Mouse (Mus musculus) heart, embryonic 15.5 days (tissue): Measurements from ENCODE around the gene Etv5. TPM values are rescaled to one million over a fixed set of nuclear protein-coding genes. Genes with fewer than 3 reads are reported as not detected.
"Not testable (repeated sequence)": the region's sequence is repeated elsewhere in the genome, so short reads cannot be mapped to it uniquely, and the experiment has no call there.

ENCODE experiments used
- ATAC-seq: fragments of 200-750 bp; cut with Nextera tagmentation; replicated peaks from 2 replicates; pipeline ENCODE4 v1.8.0; 2017; ENCODE audit warnings: low read depth, moderate TSS enrichment; ENCODE audit not compliant: insufficient number of reproducible peaks, insufficient read depth, low FRiP score
- H3K27ac ChIP-seq: fragments of 300-500 bp; sonication (generic); 2 replicates; pipeline ENCODE4 v1.5.1; 2015; ENCODE audit warnings: mild to moderate bottlenecking, inconsistent platforms
- H3K27me3 ChIP-seq: fragments of 300-500 bp; sonication (generic); 2 replicates; pipeline ENCODE4 v1.6.1; 2015; ENCODE audit warnings: inconsistent platforms
- H3K36me3 ChIP-seq: fragments of 300-500 bp; sonication (generic); 2 replicates; pipeline ENCODE4 v1.6.1; 2015; ENCODE audit warnings: mild to moderate bottlenecking, inconsistent platforms
- H3K4me1 ChIP-seq: fragments of 300-500 bp; sonication (generic); replicated peaks from 2 replicates; pipeline ENCODE4 v1.6.1; 2015; ENCODE audit warnings: inconsistent platforms
- H3K4me2 ChIP-seq: fragments of 300-500 bp; sonication (generic); 2 replicates; pipeline ENCODE4 v1.6.1; 2015; ENCODE audit warnings: inconsistent platforms, mild to moderate bottlenecking, moderate library complexity
- H3K4me3 ChIP-seq: fragments of 300-500 bp; sonication (generic); 2 replicates; pipeline ENCODE4 v1.5.1; 2015; ENCODE audit warnings: mild to moderate bottlenecking, inconsistent platforms
- H3K9ac ChIP-seq: fragments of 300-500 bp; sonication (generic); 2 replicates; pipeline ENCODE4 v1.6.1; 2015; ENCODE audit warnings: mild to moderate bottlenecking, inconsistent platforms
- H3K9me3 ChIP-seq: fragments of 300-500 bp; sonication (generic); replicated peaks from 2 replicates; pipeline ENCODE4 v1.6.1; 2016; ENCODE audit warnings: inconsistent platforms
- WGBS: fragments of 180-500 bp; shearing (Covaris S2); methylation state at CpG from one replicate; pipeline ENCODE4 v1.1.7; 2015; ENCODE audit warnings: mixed read lengths; 5-methylcytosine and 5-hydroxymethylcytosine counted together
- polyA plus RNA-seq: library from polyadenylated mRNA; unstranded; fragments of >200 nt; fragmentation: Nextera tagmentation; extraction: Ambion mirVana; gene quantifications from 2 replicates; pipeline ENCODE4 v1.2.1, GENCODE M21; 2015

Gene Etv5
- polyA plus RNA-seq, 1 experiment from 2014 or later, result 15.9 TPM

- no peak overlapping the region for H3K9ac ChIP-seq
- ATAC-seq, result no peak
- WGBS, result 72% methylated on average over 7 of the region's 7 CpGs
Measured at GRCm38 (mm10) chr16:22366040-22366439, 73.5 kb downstream of the Etv5 start.

GRCm38 (mm10) chr16:22365596-22365995, 73.9 kb downstream of the Etv5 start:
- no peak overlapping the region for H3K4me2 ChIP-seq
- no peaks in the 10 kb centered on the region for H3K4me1 ChIP-seq
- H3K9me3 ChIP-seq, result no peaks in the 10 kb centered on the region
- H3K9ac ChIP-seq, result no peak overlapping the region
- no peaks in the 10 kb centered on the region for H3K27me3 ChIP-seq
- no peak overlapping the region for H3K4me3 ChIP-seq
- WGBS, result 57% methylated on average over 3 of the region's 3 CpGs
- no peak overlapping the region for H3K27ac ChIP-seq
- H3K36me3 ChIP-seq, result no peaks in the 10 kb centered on the region
- ATAC-seq, result no peak

More at GRCm38 (mm10) chr16:22366040-22366439, 73.5 kb downstream of the Etv5 start:
- no peak overlapping the region for H3K4me2 ChIP-seq
- H3K9me3 ChIP-seq, result no peaks in the 10 kb centered on the region
- H3K27me3 ChIP-seq, result no peaks in the 10 kb centered on the region
- no peak overlapping the region for H3K27ac ChIP-seq
- H3K4me1 ChIP-seq, result no peaks in the 10 kb centered on the region
- H3K4me3 ChIP-seq, result no peak overlapping the region
- H3K36me3 ChIP-seq, result no peaks in the 10 kb centered on the region

DNA sequence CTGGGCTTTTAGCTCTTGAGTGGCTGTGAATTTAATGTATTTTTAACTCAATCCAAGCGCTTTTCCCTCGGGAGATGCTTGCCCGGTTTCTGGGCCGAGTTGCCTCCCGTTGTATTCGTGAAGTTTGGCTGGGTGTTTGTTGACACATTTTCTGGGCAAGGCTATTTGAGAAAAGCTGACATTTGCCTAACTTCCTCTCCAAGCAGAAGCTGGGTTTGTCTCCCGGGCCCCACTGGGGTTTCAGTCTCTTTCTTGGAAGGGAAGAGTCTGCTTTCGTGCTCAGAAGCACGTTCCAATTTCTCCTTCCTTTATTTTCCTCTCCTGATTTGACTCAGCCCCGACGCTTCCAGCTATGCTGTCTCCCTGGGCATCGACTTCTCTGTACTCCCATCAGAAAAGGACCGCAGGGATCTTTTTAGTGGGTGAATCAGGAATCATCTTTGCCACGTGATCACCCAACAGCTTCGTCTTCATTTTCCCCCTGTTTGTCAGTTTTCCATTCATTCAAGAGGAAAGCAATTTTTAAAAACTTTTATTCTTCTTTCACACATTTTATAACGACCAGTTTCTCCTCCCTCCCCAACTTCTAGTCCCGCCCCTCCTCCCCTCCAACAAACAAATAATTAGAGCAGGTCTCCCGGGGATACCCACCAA, 80.7 kb downstream of the Etv5 start:
- Histone ChIP-seq H3K27me3 (no peaks in the 10 kb centered on the region), H3K36me3 (no peaks in the 10 kb centered on the region), H3K4me2 (peak overlapping the region; percentile 53), H3K27ac (peak overlapping the region; percentile 41; the same call in 1 of the 2 replicates), H3K9me3 (no peaks in the 10 kb centered on the region), H3K4me1 (peaks cover 8% of the 10 kb centered on the region), H3K9ac (no peak overlapping the region), H3K4me3 (peak overlapping the region; percentile 14; the same call in 1 of the 2 replicates)
- ATAC-seq, result no peak
- WGBS, result 14% methylated on average over 18 of the region's 18 CpGs

GRCm38 (mm10) chr16:22354177-22354576, 85.3 kb downstream of the Etv5 start:
- H3K9me3 ChIP-seq, H3K9ac ChIP-seq, H3K4me2 ChIP-seq, ATAC-seq, H3K27me3 ChIP-seq, H3K27ac ChIP-seq, H3K36me3 ChIP-seq, H3K4me3 ChIP-seq, H3K4me1 ChIP-seq: not testable (repeated sequence)
- WGBS, result 83% methylated on average over 5 of the region's 5 CpGs

DNA sequence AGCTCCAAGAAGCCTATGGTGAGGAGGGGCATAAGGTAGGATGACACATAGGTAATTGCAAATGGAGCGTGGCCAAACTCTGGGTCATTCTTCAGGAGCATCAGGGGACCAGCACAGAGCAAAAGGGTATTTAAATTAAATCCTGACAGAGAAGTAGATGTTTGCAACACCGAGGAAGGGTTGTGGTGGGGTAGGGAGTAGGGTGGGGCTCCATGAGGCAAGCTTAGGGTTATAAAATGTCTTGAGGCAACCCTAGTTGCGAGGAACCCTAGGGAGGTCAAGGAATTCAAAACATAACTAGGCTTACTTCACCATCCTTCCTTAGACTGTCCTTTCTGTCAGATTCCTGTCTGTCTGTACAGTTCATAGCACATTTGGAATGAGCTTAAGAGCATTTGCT, 85.9 kb downstream of the Etv5 start:
- no peak overlapping the region for H3K27ac ChIP-seq
- H3K4me3 ChIP-seq, result no peak overlapping the region
- H3K4me2 ChIP-seq, result no peak overlapping the region
- peaks cover 5% of the 10 kb centered on the region for H3K4me1 ChIP-seq
- H3K27me3 ChIP-seq, result no peaks in the 10 kb centered on the region
- WGBS, result 80% methylated on average over 3 of the region's 3 CpGs
- H3K9ac ChIP-seq, result no peak overlapping the region
- no peak for ATAC-seq
- no peaks in the 10 kb centered on the region for H3K9me3 ChIP-seq
- H3K36me3 ChIP-seq, result no peaks in the 10 kb centered on the region

DNA sequence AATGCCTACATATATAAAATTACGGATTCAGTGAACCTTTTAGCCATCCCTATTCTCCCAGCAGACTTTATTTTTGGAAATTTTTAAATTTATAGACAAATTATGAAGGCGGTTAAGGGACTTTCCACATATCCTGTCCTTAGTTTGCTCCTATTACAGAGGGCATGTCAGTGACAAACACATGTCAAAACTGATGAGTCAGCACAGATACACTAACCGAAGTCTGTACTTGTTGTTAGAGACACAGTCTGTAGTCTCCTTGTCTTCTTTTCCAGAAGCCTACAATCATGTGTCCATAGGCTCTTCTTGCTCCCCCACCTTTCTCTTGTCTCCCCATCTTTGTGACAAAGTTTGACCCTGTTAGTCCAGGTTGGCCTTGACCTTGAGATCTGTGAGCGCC, 88.3 kb downstream of the Etv5 start:
- ATAC-seq, result no peak
- Histone ChIP-seq H3K4me2 (no peak overlapping the region), H3K27ac (no peak overlapping the region), H3K36me3 (no peaks in the 10 kb centered on the region), H3K4me1 (no peaks in the 10 kb centered on the region), H3K27me3 (no peaks in the 10 kb centered on the region), H3K9ac (no peak overlapping the region), H3K9me3 (no peaks in the 10 kb centered on the region), H3K4me3 (no peak overlapping the region)
- WGBS, result 92% methylated on average over 4 of the region's 4 CpGs

- Histone ChIP-seq H3K27me3 (no peaks in the 10 kb centered on the region), H3K9ac (no peak overlapping the region)
- 69% methylated on average over 5 of the region's 5 CpGs for WGBS
Measured at GRCm38 (mm10) chr16:22349798-22350197, 89.7 kb downstream of the Etv5 start.

DNA sequence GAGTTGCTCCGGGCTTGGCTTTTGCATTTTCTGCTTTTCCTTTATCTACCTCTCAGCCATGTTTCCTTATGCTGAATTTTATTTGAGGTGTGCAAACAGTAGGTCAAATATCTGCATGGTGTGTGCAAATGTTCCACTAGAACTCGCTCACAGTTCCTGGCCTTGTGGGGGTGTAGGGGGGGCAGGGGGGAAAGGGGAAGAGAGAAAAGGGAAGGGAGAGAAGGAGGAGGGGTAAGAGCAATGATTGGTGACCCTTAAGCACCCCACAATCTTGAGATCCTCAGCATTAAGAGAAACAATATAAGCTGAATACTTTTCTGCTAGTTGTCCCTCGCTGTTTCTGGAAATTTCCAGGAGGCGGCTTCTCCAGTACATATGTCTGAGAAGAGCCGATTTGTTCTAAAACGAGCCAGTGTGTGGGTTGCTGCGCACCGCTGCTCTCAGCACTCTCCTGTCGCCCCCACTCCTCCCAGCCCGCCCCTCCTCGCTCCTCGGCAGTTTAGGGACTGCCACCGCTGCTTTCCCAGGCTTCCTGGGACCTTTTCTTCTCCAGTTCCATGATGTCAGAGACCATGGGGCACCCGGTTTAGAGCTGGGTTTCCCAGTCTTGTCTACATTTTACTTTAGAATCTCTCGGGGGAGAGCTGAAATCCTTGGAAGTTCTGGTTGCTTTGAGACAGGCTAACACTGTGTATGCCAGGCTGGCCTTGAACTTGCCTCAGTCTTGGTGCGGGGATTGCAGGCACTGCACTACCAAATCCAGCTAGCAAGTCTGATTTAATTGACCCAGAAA, 90.8 kb downstream of the Etv5 start:
- no peak for ATAC-seq
- H3K4me2 ChIP-seq, result 0 out of 2 replicates have a peak overlapping the region, but pooled peaks have one; percentile 5
- no peak overlapping the region for H3K9ac ChIP-seq
- 36% methylated on average over 16 of the region's 16 CpGs for WGBS
- no peaks in the 10 kb centered on the region for H3K9me3 ChIP-seq
- no peak overlapping the region for H3K27ac ChIP-seq
- no peaks in the 10 kb centered on the region for H3K4me1 ChIP-seq
- H3K4me3 ChIP-seq, result no peak overlapping the region
- H3K36me3 ChIP-seq, result no peaks in the 10 kb centered on the region
- H3K27me3 ChIP-seq, result no peaks in the 10 kb centered on the region

More at GRCm38 (mm10) chr16:22349798-22350197, 89.7 kb downstream of the Etv5 start:
- Histone ChIP-seq H3K36me3 (no peaks in the 10 kb centered on the region), H3K4me2 (no peak overlapping the region), H3K27ac (no peak overlapping the region), H3K4me3 (no peak overlapping the region), H3K4me1 (no peaks in the 10 kb centered on the region), H3K9me3 (no peaks in the 10 kb centered on the region)
- ATAC-seq, result no peak

DNA sequence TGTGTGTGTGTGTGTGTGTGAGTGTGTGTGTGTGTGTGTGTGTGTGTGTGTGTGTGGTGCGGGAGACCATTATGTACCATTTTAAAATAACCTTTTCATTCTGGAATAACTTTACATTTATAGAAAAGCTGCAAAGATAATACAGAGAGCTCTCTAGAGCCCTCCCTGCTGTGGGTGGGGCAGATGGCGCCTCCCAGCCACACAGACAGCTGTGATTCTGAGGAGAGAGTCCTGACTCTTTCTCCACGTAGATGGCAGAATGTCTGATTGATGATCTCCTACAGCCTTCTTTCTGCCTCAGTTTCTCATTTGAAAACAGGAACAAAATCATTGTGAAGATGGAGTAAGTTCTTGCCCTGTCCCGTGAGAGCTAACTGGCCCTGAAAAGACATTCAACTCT, 91.5 kb downstream of the Etv5 start:
- Histone ChIP-seq H3K9ac (no peak overlapping the region), H3K4me3 (no peak overlapping the region), H3K9me3 (no peaks in the 10 kb centered on the region), H3K4me2 (no peak overlapping the region), H3K27me3 (no peaks in the 10 kb centered on the region), H3K27ac (no peak overlapping the region), H3K36me3 (no peaks in the 10 kb centered on the region), H3K4me1 (no peaks in the 10 kb centered on the region)
- WGBS, result 70% methylated on average over 4 of the region's 4 CpGs
- ATAC-seq, result no peak

- ATAC-seq, result no peak
- H3K4me3 ChIP-seq, result no peak overlapping the region
- H3K4me2 ChIP-seq, result no peak overlapping the region
- no peak overlapping the region for H3K27ac ChIP-seq
- no peak overlapping the region for H3K9ac ChIP-seq
- H3K4me1 ChIP-seq, result no peaks in the 10 kb centered on the region
- no peaks in the 10 kb centered on the region for H3K9me3 ChIP-seq
- WGBS, result 69% methylated on average over 4 of the region's 4 CpGs
- no peaks in the 10 kb centered on the region for H3K36me3 ChIP-seq
- no peaks in the 10 kb centered on the region for H3K27me3 ChIP-seq
Measured at GRCm38 (mm10) chr16:22341236-22341671, 98.3 kb downstream of the Etv5 start.

- ATAC-seq, result no peak
- no peak overlapping the region for H3K27ac ChIP-seq
- H3K36me3 ChIP-seq, result no peaks in the 10 kb centered on the region
Measured at GRCm38 (mm10) chr16:22335781-22336180, 103.7 kb downstream of the Etv5 start.

More at GRCm38 (mm10) chr16:22335781-22336180, 103.7 kb downstream of the Etv5 start:
- 64% methylated on average over 3 of the region's 3 CpGs for WGBS
- Histone ChIP-seq H3K9me3 (no peaks in the 10 kb centered on the region), H3K9ac (no peak overlapping the region), H3K4me2 (no peak overlapping the region), H3K4me3 (no peak overlapping the region), H3K4me1 (no peaks in the 10 kb centered on the region), H3K27me3 (no peaks in the 10 kb centered on the region)
